ENCODE assay signal across 10 mouse cellular contexts in genomic region chr12:117761698-117762097, GRCm38 (mm10). TPM values are rescaled to one million over a fixed set of nuclear protein-coding genes. Genes with fewer than 3 reads are reported as not detected.
DNase-seq lines count a peak whose midpoint lies in the region; ATAC-seq and TF ChIP-seq lines count a peak whose summit lies in the region.
"Had no signal": no experiment of that assay in that cellular context is flagged by ENCODE, and none has a peak within 500 bp of the region (broad histone marks: within the 10 kb centered on the region; RNA-seq: fewer than 3 reads in every experiment).

No protein-coding gene starts in this region.

- DNase-seq in heart, embryonic 10.5 days (ENCODE audit: low spot score), result no peak
- peak; percentile 57 for DNase-seq in hindbrain, postnatal 0 days (ENCODE audit: low spot score)
- peak; percentile 42 to 44 for DNase-seq in lung, postnatal 4 days
- DNase-seq in thymus, postnatal 4 days, result peak; percentile 52
- DNase-seq in cerebellum, adult 8-10 months, result no peak
- no peak for DNase-seq in cerebellum, adult 9-10 months

- H3K4me2 ChIP-seq in heart, embryonic 13.5 days, result no peak overlapping the region
- no peak overlapping the region for H3K4me2 ChIP-seq in hindbrain, postnatal 0 days (ENCODE audit: low read depth, low read length)
- H3K4me2 ChIP-seq: embryonic facial prominence, embryonic 13.5 days; limb, embryonic 12.5 days had no signal

- H3K36me3 ChIP-seq in heart, embryonic 13.5 days, result peaks cover 8% of the 10 kb centered on the region
- 0 out of 2 replicates have a peak, but pooled peaks cover 4% of the 10 kb centered on the region for H3K36me3 ChIP-seq in heart, embryonic 10.5 days
- H3K36me3 ChIP-seq in hindbrain, postnatal 0 days (ENCODE audit: insufficient read depth, low read length), result 0 out of 2 replicates have a peak, but pooled peaks cover 3% of the 10 kb centered on the region
- H3K36me3 ChIP-seq: embryonic facial prominence, embryonic 13.5 days; limb, embryonic 12.5 days had no signal

- H3K4me3 ChIP-seq in heart, embryonic 13.5 days, result no peak overlapping the region
- no peak overlapping the region for H3K4me3 ChIP-seq in heart, embryonic 10.5 days
- no peak overlapping the region for H3K4me3 ChIP-seq in hindbrain, postnatal 0 days (ENCODE audit: low read length)
- H3K4me3 ChIP-seq: embryonic facial prominence, embryonic 13.5 days; limb, embryonic 12.5 days had no signal

- H3K4me1 ChIP-seq in heart, embryonic 13.5 days, result peaks cover 13% of the 10 kb centered on the region
- H3K4me1 ChIP-seq in heart, embryonic 10.5 days, result peaks cover 18% of the 10 kb centered on the region
- no peaks in the 10 kb centered on the region for H3K4me1 ChIP-seq in hindbrain, postnatal 0 days (ENCODE audit: insufficient read depth, low read length)
- H3K4me1 ChIP-seq: embryonic facial prominence, embryonic 13.5 days had no signal

- no peaks in the 10 kb centered on the region for H3K9me3 ChIP-seq in heart, embryonic 13.5 days
- H3K9me3 ChIP-seq in heart, embryonic 10.5 days, result no peaks in the 10 kb centered on the region
- H3K9me3 ChIP-seq in hindbrain, postnatal 0 days (ENCODE audit: low read length), result no peaks in the 10 kb centered on the region
- H3K9me3 ChIP-seq: embryonic facial prominence, embryonic 13.5 days; limb, embryonic 12.5 days had no signal

- H3K9ac ChIP-seq in heart, embryonic 13.5 days, result no peak overlapping the region
- no peak overlapping the region for H3K9ac ChIP-seq in hindbrain, postnatal 0 days (replicated peaks; ENCODE audit: low read length)
- H3K9ac ChIP-seq: embryonic facial prominence, embryonic 13.5 days; limb, embryonic 12.5 days had no signal

- 30% methylated on average over 1 of the region's 1 CpGs for WGBS in heart, embryonic 13.5 days
- 37% methylated on average over 1 of the region's 1 CpGs for WGBS in heart, embryonic 10.5 days
- 16% methylated on average over 1 of the region's 1 CpGs for WGBS in hindbrain, postnatal 0 days

- no peak for TF ChIP-seq CTCF in hindbrain, postnatal 0 days (IDR thresholded peaks at IDR 0.05; ENCODE audit: low read depth)

- ATAC-seq in heart, embryonic 13.5 days (ENCODE audit: extremely low read depth, insufficient number of reproducible peaks, low FRiP score, low TSS enrichment), result no peak
- ATAC-seq in activated CD4-positive, CD25-positive, alpha-beta regulatory T cell, adult 4 months, result peak; percentile 78
- ATAC-seq in hindbrain, postnatal 0 days, result peak; percentile 59; the same call in 1 of the 2 replicates

- H3K27ac ChIP-seq in heart, embryonic 13.5 days (replicated peaks), result 0 out of 2 replicates have a peak overlapping the region, but pooled peaks have one; percentile 2
- no peak overlapping the region for H3K27ac ChIP-seq in heart, embryonic 10.5 days
- no peak overlapping the region for H3K27ac ChIP-seq in hindbrain, postnatal 0 days
- H3K27ac ChIP-seq: embryonic facial prominence, embryonic 13.5 days; limb, embryonic 12.5 days had no signal

- H3K27me3 ChIP-seq in heart, embryonic 13.5 days (replicated peaks), result no peaks in the 10 kb centered on the region
- H3K27me3 ChIP-seq in heart, embryonic 10.5 days (ENCODE audit: insufficient read depth, poor library complexity, severe bottlenecking), result no peaks in the 10 kb centered on the region
- no peaks in the 10 kb centered on the region for H3K27me3 ChIP-seq in hindbrain, postnatal 0 days (ENCODE audit: insufficient read depth, low read length)
- H3K27me3 ChIP-seq: embryonic facial prominence, embryonic 13.5 days; limb, embryonic 12.5 days had no signal

RNA-seq across cellular contexts. Expression of gene Cdca7l, which starts 42.4 kb away (rescaled TPM):
- polyA plus RNA-seq in heart, embryonic 13.5 days (2015; fragmentation: Nextera tagmentation; extraction: Ambion mirVana), result 15.4 and 16.3 TPM in 2 replicates
- 18.5 and 30.7 TPM in 2 replicates for polyA plus RNA-seq in heart, embryonic 10.5 days (2016; fragmentation: Nextera tagmentation; extraction: Ambion mirVana)
- 10 to 100 TPM; 27.0 to 34.7 TPM for polyA plus RNA-seq in activated CD4-positive, CD25-positive, alpha-beta regulatory T cell, adult 4 months (2017; shearing (Covaris generic))
- 4.4 and 4.6 TPM in 2 replicates for total RNA-seq in hindbrain, postnatal 0 days (2014; rRNA removed)
- 5.5 and 5.9 TPM in 2 replicates for polyA plus RNA-seq in hindbrain, postnatal 0 days (2015; fragmentation: Nextera tagmentation; extraction: Ambion mirVana)

Comparison
In these comparisons a context has a peak if more than half of its experiments do, and no peak if none do; other contexts are left out.
1. DNase-seq: peak in hindbrain, postnatal 0 days (single experiment), lung, postnatal 4 days (2 of 2) and thymus, postnatal 4 days (single experiment); none in heart, embryonic 10.5 days (single experiment), cerebellum, adult 8-10 months (single experiment) and cerebellum, adult 9-10 months (single experiment).